Mouse (Mus musculus) spleen, adult 2 months (tissue): ENCODE results near the gene Runx2.

Experiments used
- CTCF ChIP-seq: fragments of 200-500 bp; IDR thresholded peaks from 2 replicates; pipeline ENCODE4 v1.5.1; 2011; ENCODE audit warnings: mild to moderate bottlenecking, inconsistent platforms; ENCODE audit not compliant: insufficient read depth, insufficient read length, insufficient replicate concordance; ENCODE audit errors: extremely low read depth
- POLR2A ChIP-seq: fragments of 200-500 bp; IDR thresholded peaks from 2 replicates; pipeline ENCODE4 v1.6.1; 2011; ENCODE audit warnings: low read depth, low read length, inconsistent platforms

- no peak for TF ChIP-seq CTCF
- no peak for TF ChIP-seq POLR2A
These were observed 96.0 kb downstream of the Runx2 start for GRCm38 (mm10) chr17:44718591-44718990.
